Mouse (Mus musculus) regulatory T cell (primary cell): ENCODE measurements around the gene Krt42.

Source experiments
- in situ Hi-C: fragments of 300-600 bp; cut with MboI, MseI; formaldehyde crosslinking; loops from one replicate; pipeline ENCODE4 v1.15.1; 2025; ENCODE audit warnings: high pct_unique_total_duplicates

The Krt42 gene

DNA sequence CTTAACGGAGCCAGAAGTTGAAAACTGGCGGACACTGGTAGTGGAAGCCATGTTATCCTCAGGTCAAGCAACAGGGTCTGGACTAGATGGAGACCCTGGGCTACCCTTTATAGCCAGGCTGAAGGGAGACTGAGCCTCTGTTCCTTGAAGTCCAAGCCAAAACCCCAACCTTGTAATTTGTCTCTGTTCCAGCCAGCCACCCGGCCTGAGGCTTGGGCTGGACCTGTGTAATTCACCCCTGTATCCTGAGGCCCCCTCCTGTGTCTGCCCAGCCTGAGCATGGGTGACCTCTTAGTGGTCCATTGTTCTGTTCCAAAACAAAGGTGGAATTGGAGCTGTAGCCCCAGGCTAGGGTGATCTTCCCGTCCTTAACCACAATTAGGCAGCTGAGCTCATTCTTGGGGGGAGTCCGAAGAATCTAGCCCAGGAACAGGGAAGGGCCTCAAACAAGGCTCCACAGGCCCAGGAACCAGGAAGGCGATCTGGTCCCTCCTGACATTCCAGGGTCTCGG is at the start of gene Krt42:
Gene Krt42, minus strand, starts transcription at position 51 of the 512 bp plus-strand sequence.
- in situ Hi-C loops: no loop called here

DNA sequence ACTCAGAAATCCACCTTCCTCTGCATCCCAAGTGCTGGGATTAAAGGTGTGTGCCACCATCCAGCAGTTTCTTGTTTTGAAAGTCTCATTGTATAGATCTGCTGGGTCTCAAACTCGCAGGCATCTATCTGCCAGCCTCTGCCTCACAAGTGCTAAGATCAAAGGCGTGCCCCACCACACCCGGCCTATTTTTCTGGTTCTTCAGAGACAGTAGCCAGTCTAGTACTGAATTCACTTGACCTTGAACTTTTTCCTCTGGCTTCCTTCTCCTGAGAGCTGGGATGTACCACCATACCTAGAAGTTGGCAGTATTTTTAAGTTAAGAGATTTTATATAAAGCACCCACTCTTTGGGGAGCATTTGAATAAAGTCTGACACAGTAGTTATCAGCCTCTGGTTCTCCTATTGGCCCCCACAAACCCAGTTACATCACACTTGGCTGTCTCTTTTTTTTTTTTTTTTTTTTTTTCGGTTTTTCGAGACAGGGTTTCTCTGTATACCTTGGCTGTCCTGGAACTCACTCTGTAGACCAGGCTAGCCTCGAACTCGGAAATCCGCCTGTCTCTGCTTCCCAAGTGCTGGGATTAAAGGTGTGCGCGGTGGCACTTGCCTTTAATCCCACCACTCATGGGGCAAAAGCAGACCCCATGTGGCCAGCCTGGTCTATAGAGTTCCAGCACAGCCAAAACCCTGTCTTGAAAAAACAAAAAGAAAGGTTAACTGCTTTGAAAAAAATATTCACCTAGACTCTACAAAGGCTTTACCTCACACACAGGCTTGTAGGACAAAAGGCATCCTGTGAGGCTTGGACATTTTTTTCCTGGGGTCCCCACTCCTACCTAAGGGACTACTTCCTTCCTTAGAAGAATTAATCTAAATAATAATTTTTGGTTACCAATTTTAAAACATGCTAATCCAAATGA is 49.1 kb upstream of the Krt42 start:
- in situ Hi-C loops: loop anchor here (25.0 kb wide), 1 partner anchor 1156 kb away; the partner anchor contains the start of gene Ccr7

GRCm38 (mm10) chr11:100317826-100318380 is 48.2 kb upstream of the Krt42 start:
- in situ Hi-C loops: loop anchor here (25.0 kb wide), 1 partner anchor 1156 kb away; the partner anchor contains the start of gene Ccr7

DNA sequence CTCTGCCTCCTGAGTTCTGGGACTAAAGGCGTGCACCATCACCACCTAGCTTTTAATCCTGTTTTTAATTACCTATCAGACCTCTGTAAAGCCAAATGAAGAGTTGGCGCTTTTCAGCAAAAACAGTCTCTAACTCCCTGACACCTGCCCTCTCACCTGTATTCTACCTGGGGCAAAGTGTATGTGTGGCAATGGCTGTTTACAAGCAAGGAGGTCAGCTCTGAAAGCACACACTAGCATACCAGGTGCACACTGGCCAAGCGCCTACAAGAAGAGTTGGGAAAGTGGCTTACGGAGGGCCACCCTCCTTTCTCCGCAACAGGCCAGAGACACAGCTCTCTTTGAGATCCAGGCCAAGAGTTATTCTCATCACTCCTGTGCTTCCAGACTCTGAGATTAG is 45.8 kb upstream of the Krt42 start:
- in situ Hi-C loops: loop anchor here (25.0 kb wide), 1 partner anchor 1153 kb away; the partner anchor contains the start of gene Ccr7

DNA sequence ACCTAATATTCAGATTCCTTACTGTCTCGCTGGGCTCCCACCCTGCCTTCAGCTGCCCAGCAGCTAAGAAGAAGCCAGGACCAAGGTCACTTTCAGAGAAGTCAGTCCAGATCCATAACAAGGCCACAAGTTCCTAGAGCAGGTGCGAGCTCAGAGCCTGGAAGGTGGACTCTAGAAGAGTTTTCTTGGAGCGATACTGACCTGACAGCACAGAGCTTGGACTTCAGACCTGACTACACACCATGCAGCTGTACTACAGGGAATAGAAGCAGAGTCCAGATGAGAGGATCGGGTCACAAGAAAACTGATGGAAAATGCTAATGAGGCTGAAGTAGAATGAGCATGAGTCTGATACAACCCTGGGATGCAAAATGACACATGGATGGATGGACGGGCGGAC is 43.8 kb upstream of the Krt42 start:
- in situ Hi-C loops: loop anchor here (25.0 kb wide), 1 partner anchor 1151 kb away; the partner anchor contains the start of gene Ccr7

DNA sequence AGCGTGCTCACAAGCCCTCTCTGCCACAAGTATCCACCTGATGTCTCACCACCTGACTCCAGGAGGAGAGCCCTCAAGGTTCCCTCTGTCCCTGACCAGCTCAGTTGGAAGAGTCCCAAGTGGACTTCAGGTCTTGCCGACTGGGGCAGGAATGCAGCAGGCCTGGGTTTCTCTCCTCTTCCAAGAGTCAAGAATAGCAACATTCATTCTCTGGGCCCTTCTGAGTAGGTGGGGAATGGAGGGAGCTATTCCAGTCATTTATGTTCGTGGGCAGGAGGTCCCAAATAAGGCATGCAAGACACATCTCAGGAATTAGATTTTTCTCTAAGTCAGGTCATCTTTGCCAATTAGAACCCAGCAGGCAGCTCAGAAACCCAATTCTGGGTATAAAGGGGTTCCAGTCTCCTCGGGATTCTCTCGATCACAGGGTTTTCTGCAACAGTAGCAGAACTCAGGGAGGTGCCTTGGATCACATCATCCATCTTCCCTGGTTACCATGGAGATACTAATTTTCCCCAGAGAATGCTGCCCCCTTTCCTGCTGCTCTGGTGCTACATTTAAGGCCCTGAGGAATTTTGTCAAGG is 42.5 kb upstream of the Krt42 start:
- in situ Hi-C loops: loop anchor here (25.0 kb wide), 1 partner anchor 1150 kb away; the partner anchor contains the start of gene Ccr7

- in situ Hi-C loops: loop anchor here (25.0 kb wide), 1 partner anchor 1149 kb away; the partner anchor contains the start of gene Ccr7
Measured at GRCm38 (mm10) chr11:100311656-100312055, 42.0 kb upstream of the Krt42 start.

- in situ Hi-C loops: loop anchor here (25.0 kb wide), 1 partner anchor 1146 kb away; the partner anchor contains the start of gene Ccr7
Measured at GRCm38 (mm10) chr11:100308672-100309071, 39.0 kb upstream of the Krt42 start.

GRCm38 (mm10) chr11:100307900-100308299 is 38.2 kb upstream of the Krt42 start:
- in situ Hi-C loops: loop anchor here (25.0 kb wide), 1 partner anchor 1146 kb away; the partner anchor contains the start of gene Ccr7

- in situ Hi-C loops: loop anchor here (25.0 kb wide), 1 partner anchor 1139 kb away; the partner anchor contains the start of gene Ccr7
Measured at GRCm38 (mm10) chr11:100301292-100301691, 31.6 kb upstream of the Krt42 start.

DNA sequence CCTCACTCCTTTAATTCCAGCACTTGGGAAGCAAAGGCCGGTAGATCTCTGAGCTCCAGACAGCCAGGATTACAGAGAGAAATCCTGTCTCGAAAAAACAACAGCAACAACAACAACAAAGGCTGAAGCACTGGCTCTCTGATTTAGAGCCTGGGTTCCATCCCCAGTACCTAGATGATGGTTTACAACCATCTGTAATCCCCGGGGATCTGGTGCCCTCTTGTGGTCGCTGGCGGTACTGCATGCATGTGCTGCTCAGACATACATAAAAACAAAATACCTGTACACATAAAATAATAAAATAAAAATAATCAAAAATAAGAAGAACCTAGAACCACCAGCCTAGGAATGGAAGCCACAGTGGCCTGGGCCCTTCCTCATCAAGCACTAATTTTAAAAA is 30.6 kb upstream of the Krt42 start:
- in situ Hi-C loops: loop anchor here (25.0 kb wide), 1 partner anchor 1138 kb away; the partner anchor contains the start of gene Ccr7

GRCm38 (mm10) chr11:100298274-100299036 is 28.8 kb upstream of the Krt42 start:
- in situ Hi-C loops: no loop called here

- in situ Hi-C loops: no loop called here
Measured at GRCm38 (mm10) chr11:100297801-100298200, 28.1 kb upstream of the Krt42 start.

DNA sequence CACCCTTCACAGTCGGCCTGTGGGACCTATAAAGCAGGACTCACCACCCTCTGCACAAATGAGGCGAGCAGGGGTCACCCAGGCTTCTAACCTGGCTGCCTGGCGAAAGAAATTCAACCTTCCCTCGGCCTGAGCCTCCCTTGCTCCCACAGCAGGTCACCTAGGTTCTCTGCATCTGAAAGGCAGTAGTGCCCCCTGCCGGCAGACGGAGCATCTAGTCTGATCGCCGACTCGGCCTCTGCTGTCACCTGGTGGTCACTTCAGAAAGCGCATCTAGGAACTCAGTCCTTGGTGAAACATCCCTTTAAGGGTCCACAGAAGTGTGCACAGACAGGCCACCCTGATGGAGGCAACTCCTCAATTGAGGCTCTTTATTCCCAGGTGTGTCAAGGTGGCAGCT is 25.6 kb upstream of the Krt42 start:
- in situ Hi-C loops: no loop called here

GRCm38 (mm10) chr11:100292884-100293283 is 23.2 kb upstream of the Krt42 start:
- in situ Hi-C loops: loop anchor here (5.0 kb wide), 1 partner anchor 91 kb away; no protein-coding TSS in a partner anchor

DNA sequence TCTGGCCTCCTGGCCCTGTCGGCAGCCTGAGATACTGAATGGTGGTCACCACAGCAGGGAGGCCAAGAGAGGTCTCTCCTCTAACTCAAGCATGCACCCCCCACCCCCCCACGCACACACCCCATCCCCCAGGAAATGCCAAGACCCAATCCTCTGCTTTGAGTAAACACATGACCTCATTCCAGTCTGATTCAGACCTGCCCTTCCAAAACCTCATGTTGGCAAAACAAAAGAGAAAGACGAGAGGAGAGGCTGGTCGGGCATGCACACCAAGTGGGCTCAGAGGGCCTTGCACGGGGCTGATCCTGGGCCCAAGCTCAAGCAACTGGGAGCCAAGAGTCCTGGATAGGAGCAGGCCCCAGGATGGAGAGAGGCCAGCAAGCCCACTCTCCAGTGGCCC is 20.6 kb upstream of the Krt42 start:
- in situ Hi-C loops: loop anchor here (5.0 kb wide), 1 partner anchor 88 kb away; no protein-coding TSS in a partner anchor

GRCm38 (mm10) chr11:100288942-100289341 is 19.3 kb upstream of the Krt42 start:
- in situ Hi-C loops: loop anchor here (5.0 kb wide), 1 partner anchor 822 kb away; no protein-coding TSS in a partner anchor

DNA sequence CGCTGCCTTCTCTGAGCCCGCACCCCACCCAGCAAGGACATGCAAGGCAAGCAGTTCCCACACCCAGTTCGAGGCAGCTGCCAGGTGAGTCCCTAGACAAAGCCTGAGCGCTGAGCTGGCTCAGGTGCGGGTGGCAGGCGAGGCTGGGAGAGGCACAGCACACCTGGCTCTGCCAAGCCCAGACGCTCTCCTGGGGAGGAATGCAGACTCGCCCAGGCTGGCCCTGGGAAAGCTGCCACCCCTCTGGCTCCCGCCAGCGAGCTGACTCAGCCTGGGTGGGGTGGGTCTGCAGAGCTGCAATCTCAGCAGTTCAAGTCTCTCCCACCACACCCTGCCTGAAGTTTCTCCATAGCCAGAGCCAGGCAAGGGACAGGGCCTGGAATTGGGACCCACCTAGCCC is 17.4 kb upstream of the Krt42 start:
- in situ Hi-C loops: loop anchor here (5.0 kb wide), 1 partner anchor 820 kb away; no protein-coding TSS in a partner anchor

DNA sequence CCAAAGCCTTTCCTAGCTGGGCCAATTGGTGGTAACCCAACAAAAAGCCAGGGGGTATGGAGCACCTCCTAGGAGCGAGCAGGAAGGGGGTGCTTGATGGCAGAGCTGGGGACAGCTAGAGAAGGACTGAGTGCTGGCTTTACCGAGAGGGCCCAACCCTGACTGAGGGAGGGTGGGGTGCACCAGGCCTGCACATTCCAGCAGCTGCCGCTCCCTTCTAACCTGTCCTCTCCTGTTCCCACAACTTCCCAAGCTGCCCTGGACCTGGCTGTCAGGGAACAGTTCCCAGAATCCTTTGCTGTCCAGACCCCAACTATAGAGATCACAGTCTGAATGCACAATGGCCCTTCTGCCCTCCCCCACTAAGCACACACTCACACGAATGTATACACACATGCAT is 15.3 kb upstream of the Krt42 start:
- in situ Hi-C loops: loop anchor here (5.0 kb wide), 1 partner anchor 818 kb away; no protein-coding TSS in a partner anchor

GRCm38 (mm10) chr11:100282549-100282948 is 12.9 kb upstream of the Krt42 start:
- in situ Hi-C loops: no loop called here
